Mouse (Mus musculus) brain, embryonic 14.5 days (tissue): ENCODE measurements at regions not wholly inside any gene's neighbourhood (a gene's known extent, or its start where the extent isn't known, plus 50 kb on each side); places are given as distances from the start of the nearest gene placed in this dataset.

ENCODE experiments used
- CTCF ChIP-seq: fragments of 200-500 bp; IDR thresholded peaks from 2 replicates; pipeline ENCODE4 v1.5.1; 2012; ENCODE audit warnings: inconsistent platforms, mild to moderate bottlenecking, moderate library complexity, borderline replicate concordance; ENCODE audit not compliant: insufficient read depth, insufficient read length; ENCODE audit errors: extremely low read depth
- POLR2A ChIP-seq: fragments of 200-500 bp; IDR thresholded peaks from 2 replicates; pipeline ENCODE4 v1.6.1; 2012; ENCODE audit warnings: mild to moderate bottlenecking, inconsistent platforms, borderline replicate concordance; ENCODE audit not compliant: poor library complexity, insufficient read depth, insufficient read length, severe bottlenecking; ENCODE audit errors: extremely low read depth

DNA sequence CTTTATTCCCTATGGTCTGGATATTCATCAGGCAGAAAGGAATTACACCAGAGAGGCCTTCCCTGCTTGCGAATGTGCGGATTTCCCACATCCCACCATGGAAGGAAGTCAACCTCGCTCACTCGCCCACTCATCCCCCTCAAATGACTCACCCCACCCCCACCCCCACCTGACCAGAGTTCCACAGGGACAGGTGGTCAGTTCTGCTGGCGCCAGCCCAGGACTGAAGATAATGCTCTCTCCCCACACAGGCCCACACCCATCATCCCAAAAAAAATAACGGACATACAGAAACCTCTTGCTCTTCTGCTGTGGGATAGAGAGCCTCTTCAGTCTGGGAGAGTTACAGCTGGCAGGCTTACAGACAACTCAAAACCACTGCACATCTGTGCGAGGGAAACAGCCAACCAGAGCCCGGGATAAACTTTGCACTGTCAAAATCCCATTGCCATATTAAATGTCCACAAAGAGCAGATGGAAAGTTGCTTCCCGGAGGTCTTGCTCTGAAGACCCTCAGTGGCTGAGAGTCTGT is 128.0 kb downstream of the Lrrc30 start:
- no peak for TF ChIP-seq CTCF
- TF ChIP-seq POLR2A, result no peak
